Mouse (Mus musculus): ENCODE measurements at regions not wholly inside any gene's neighbourhood (a gene's known extent, or its start where the extent isn't known, plus 50 kb on each side); places are given as distances from the start of the nearest gene placed in this dataset.

DNA sequence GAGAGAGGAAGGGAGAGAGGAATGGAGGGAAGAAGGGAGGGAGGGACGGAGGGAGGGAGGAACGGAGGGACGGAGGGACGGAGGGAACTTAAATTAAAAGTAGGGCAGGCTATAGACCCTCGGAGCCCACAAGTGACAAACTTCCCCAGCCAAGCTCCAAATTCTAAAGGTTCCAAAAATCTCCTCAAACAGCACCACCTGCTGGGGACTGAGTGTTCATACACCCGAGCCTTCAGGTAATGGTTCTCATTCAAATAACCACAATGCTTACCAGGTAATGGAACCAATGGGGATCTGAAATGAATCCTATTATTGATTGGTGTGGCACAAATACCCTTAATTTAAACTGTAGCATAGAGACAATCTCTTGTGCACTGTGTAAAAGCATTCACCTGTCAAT, 246.0 kb upstream of the Tmem132c start:
- Histone ChIP-seq H3K4me3 (replicated peaks) (no peak overlapping the region), H3K4me1 (no peaks in the 10 kb centered on the region), H3K9me3 (replicated peaks) (no peaks in the 10 kb centered on the region), H3K36me3 (no peaks in the 10 kb centered on the region), H3K27ac (replicated peaks) (no peak overlapping the region), H3K27me3 (replicated peaks) (no peaks in the 10 kb centered on the region), H3K9ac (replicated peaks) (no peak overlapping the region), H3K4me2 (no peak overlapping the region)
- ATAC-seq (ENCODE audit: low FRiP score): no peak
- WGBS: 58% methylated on average over 6 of the region's 6 CpGs

DNA sequence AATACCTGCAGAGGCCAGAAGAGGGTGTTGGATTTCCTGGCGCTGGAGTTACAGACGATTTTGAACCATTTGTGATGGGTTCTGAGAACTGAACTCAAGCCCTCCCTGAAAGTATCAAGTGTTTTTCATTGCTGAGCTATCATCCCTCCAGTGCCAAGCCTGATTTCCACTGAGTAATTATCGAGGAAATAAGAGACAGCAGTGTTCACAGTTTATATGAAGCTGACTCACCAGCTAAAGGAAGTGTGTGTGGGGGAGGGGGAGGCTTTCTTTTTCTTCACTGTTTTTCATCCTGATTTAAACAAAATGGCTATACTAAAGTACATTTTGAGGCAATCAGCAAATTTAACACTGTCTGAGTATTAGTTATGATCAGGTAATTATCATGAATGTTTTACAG, 227.4 kb upstream of the Tmem132c start:
- Histone ChIP-seq H3K9me3 (replicated peaks) (0 out of 2 replicates have a peak, but pooled peaks cover 1% of the 10 kb centered on the region), H3K27ac (replicated peaks) (no peak overlapping the region), H3K27me3 (replicated peaks) (no peaks in the 10 kb centered on the region), H3K36me3 (no peaks in the 10 kb centered on the region), H3K4me3 (replicated peaks) (no peak overlapping the region), H3K9ac (replicated peaks) (no peak overlapping the region), H3K4me1 (peaks cover 13% of the 10 kb centered on the region), H3K4me2 (no peak overlapping the region)
- WGBS: 79% methylated on average over 3 of the region's 3 CpGs
- ATAC-seq (ENCODE audit: low FRiP score): no peak

DNA sequence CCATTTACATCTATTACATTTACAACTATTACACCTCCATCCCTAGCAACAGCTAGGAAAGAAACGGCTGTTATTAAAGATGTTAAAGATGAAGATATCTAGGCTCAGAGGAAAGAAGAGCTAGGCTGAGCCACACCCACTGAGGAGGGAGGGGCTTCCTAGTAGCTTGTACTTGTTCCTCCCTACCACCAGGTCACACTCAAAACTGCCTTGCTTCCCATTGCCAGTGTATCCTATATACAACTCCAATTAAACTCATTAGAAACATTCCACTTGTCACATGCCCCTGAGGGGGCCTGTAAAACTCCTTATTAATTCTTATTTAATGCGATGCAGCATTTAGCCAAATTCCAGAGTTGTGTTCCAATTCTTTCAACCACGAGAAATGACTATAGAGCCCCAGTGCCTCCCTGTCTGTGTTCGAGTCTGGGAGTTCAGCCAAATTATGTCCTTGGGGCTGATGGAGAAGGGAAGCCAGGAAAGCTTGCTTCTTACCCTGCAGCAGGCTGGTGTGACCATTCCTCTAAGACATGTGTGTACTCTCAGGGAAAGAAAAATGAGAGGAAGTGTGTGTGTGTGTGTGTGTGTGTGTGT, 225.0 kb upstream of the Tmem132c start:
- Histone ChIP-seq H3K4me3 (replicated peaks) (no peak overlapping the region), H3K9me3 (replicated peaks) (0 out of 2 replicates have a peak, but pooled peaks cover 4% of the 10 kb centered on the region), H3K9ac (replicated peaks) (no peak overlapping the region), H3K27ac (replicated peaks) (no peak overlapping the region), H3K27me3 (replicated peaks) (no peaks in the 10 kb centered on the region), H3K4me2 (no peak overlapping the region), H3K36me3 (no peaks in the 10 kb centered on the region), H3K4me1 (peaks cover 13% of the 10 kb centered on the region)
- no peak for ATAC-seq (ENCODE audit: low FRiP score)
- 51% methylated on average over 4 of the region's 4 CpGs for WGBS

GRCm38 (mm10) chr5:127017971-127018370, 223.6 kb upstream of the Tmem132c start:
- no peak overlapping the region for H3K27ac ChIP-seq (replicated peaks)
- no peak overlapping the region for H3K9ac ChIP-seq (replicated peaks)
- H3K36me3 ChIP-seq: no peaks in the 10 kb centered on the region
- no peak overlapping the region for H3K4me2 ChIP-seq
- no peak overlapping the region for H3K4me3 ChIP-seq (replicated peaks)
- H3K9me3 ChIP-seq (replicated peaks): 0 out of 2 replicates have a peak, but pooled peaks cover 4% of the 10 kb centered on the region
- no peaks in the 10 kb centered on the region for H3K27me3 ChIP-seq (replicated peaks)
- no peak for ATAC-seq (ENCODE audit: low FRiP score)
- H3K4me1 ChIP-seq: peaks cover 13% of the 10 kb centered on the region
- WGBS: 85% methylated on average over 4 of the region's 4 CpGs

- no peak overlapping the region for H3K9ac ChIP-seq (replicated peaks)
- H3K4me2 ChIP-seq: no peak overlapping the region
- H3K36me3 ChIP-seq: no peaks in the 10 kb centered on the region
- H3K27me3 ChIP-seq (replicated peaks): no peaks in the 10 kb centered on the region
- no peak overlapping the region for H3K4me3 ChIP-seq (replicated peaks)
- H3K4me1 ChIP-seq: 0 out of 2 replicates have a peak, but pooled peaks cover 2% of the 10 kb centered on the region
- no peaks in the 10 kb centered on the region for H3K9me3 ChIP-seq (replicated peaks)
- no peak for ATAC-seq (ENCODE audit: low FRiP score)
- WGBS: 63% methylated on average over 5 of the region's 5 CpGs
- no peak overlapping the region for H3K27ac ChIP-seq (replicated peaks)
Measured at GRCm38 (mm10) chr5:127036472-127036871, 205.1 kb upstream of the Tmem132c start.

DNA sequence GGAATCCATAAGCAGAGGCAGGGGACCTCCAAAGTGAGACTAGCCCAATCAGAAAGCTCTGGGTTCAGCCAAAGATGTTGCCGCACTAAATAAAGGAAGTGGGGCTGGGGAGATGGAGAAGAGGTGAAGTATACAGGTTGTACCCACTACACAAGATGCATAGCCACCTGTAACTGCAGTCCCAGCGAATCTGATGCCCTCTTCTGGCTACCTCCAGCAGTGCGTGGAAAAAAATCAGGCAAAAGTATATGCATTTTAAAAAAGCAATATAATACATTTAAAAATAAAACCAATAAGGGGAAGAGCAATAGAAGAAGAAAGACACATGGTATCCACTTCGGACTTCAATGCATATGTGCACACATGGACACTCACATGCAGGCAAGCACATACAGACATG, 183.8 kb upstream of the Tmem132c start:
- H3K9ac ChIP-seq (replicated peaks): no peak overlapping the region
- no peaks in the 10 kb centered on the region for H3K27me3 ChIP-seq (replicated peaks)
- no peak for ATAC-seq (ENCODE audit: low FRiP score)
- no peak overlapping the region for H3K27ac ChIP-seq (replicated peaks)
- H3K9me3 ChIP-seq (replicated peaks): no peaks in the 10 kb centered on the region
- 75% methylated on average over 4 of the region's 4 CpGs for WGBS
- no peaks in the 10 kb centered on the region for H3K36me3 ChIP-seq
- no peak overlapping the region for H3K4me3 ChIP-seq (replicated peaks)
- no peaks in the 10 kb centered on the region for H3K4me1 ChIP-seq
- no peak overlapping the region for H3K4me2 ChIP-seq

DNA sequence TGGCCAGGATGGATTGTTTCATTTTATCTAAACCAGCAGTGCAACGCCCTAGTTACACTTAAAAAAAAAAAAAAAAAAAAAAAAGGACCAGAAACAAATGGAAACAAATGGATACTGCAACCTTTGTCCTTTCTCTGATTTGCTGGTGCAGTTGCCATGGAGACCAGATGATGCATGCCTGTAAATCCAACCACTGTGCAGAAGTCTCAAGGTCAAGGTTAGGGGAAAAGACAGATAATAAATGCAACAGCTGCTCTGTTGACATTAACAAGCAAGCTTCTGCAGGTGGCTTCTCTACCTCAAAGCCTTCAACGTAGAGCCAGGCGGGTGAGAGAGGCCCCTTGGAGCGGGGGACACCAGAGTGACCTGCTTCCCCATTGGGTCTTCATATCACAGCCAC, 167.3 kb upstream of the Tmem132c start:
- H3K4me3 ChIP-seq (replicated peaks): no peak overlapping the region
- no peak for ATAC-seq (ENCODE audit: low FRiP score)
- no peaks in the 10 kb centered on the region for H3K36me3 ChIP-seq
- H3K9me3 ChIP-seq (replicated peaks): no peaks in the 10 kb centered on the region
- H3K27ac ChIP-seq (replicated peaks): no peak overlapping the region
- H3K9ac ChIP-seq (replicated peaks): no peak overlapping the region
- H3K27me3 ChIP-seq (replicated peaks): no peaks in the 10 kb centered on the region
- no peaks in the 10 kb centered on the region for H3K4me1 ChIP-seq
- 51% methylated on average over 4 of the region's 4 CpGs for WGBS
- H3K4me2 ChIP-seq: no peak overlapping the region
